Mouse (Mus musculus): Measurements from ENCODE around the gene Lbx2.

DNA sequence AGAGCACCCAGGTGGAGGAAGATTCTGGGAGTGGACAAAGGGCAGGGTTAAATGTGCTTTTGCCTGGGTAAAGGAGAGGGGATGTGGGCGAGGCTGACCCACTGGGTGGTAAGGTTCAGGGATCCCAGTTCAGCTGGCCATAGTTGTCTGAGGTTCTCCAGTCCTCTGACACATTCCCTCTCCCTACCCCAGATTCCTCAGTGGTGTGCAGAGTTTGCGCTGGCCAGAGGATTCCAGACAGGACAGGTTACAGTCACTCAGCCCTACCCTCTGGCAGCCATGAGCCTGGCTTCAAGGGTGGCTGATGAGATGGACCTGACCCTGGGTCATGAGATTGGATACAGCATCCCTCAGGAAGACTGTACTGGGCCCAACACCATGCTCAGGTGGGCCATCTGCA lies 27.4 kb upstream of the Lbx2 start:
- no peak for TF ChIP-seq POLR2A (IDR thresholded peaks at IDR 0.05; ENCODE audit: borderline replicate concordance, insufficient read depth, low read length)
- no peak for TF ChIP-seq CTCF (IDR thresholded peaks at IDR 0.05; ENCODE audit: borderline replicate concordance, insufficient read depth, low read depth, low read length)
